Mouse (Mus musculus) megakaryocyte, embryonic 14.5 days (primary cell): ENCODE measurements around the gene Carns1.

Source experiments
- FLI1 ChIP-seq: IDR thresholded peaks from 2 replicates; pipeline ENCODE4 v1.6.1; 2012; ENCODE audit warnings: low read length, inconsistent platforms, mixed read lengths
- GATA1 ChIP-seq: IDR thresholded peaks from 3 replicates; pipeline ENCODE4 v1.6.1; 2012; ENCODE audit warnings: mixed read lengths, low read length, inconsistent platforms, borderline replicate concordance

- no peak for TF ChIP-seq FLI1
- no peak for TF ChIP-seq GATA1
These were observed 26.5 kb downstream of the Carns1 start for GRCm38 (mm10) chr19:4148819-4149218.
